Mouse (Mus musculus) adrenal gland, adult (tissue): ENCODE measurements around the gene Sox14.
A peak's percentile ranks its signal among the peaks of the same experiment; 100 is the strongest.

Experiments used
- DNase-seq, 2 experiments: peaks; one replicate each; pipeline ENCODE4 v3.0.0; 2022 to 2023; ENCODE audit warnings: low spot score in 1 of 2; ENCODE audit not compliant: inconsistent age in 2 of 2

The Sox14 gene

GRCm38 (mm10) chr9:99875618-99876372 is at the start of gene Sox14:
Gene Sox14, minus strand, starts transcription at chr9:99876170.
- no peak for DNase-seq

- DNase-seq, result no peak
Measured at GRCm38 (mm10) chr9:99879311-99879710, 3.3 kb upstream of the Sox14 start.

- no peak for DNase-seq
Measured at GRCm38 (mm10) chr9:99878588-99878987, 2.6 kb upstream of the Sox14 start.

GRCm38 (mm10) chr9:99877056-99877546 is 1.1 kb upstream of the Sox14 start:
- no peak for DNase-seq

GRCm38 (mm10) chr9:99876373-99877055 is 544 bp upstream of the Sox14 start:
- DNase-seq, result no peak

- DNase-seq, result no peak
Measured at GRCm38 (mm10) chr9:99874735-99875617, 994 bp downstream of the Sox14 start.

GRCm38 (mm10) chr9:99873721-99874120 is 2.2 kb downstream of the Sox14 start:
- DNase-seq, result no peak

- no peak for DNase-seq
Measured at GRCm38 (mm10) chr9:99873116-99873620, 2.8 kb downstream of the Sox14 start.

- peak in 1 of 2 experiments; percentile 21 for DNase-seq
Measured at GRCm38 (mm10) chr9:99872204-99873115, 3.5 kb downstream of the Sox14 start.

GRCm38 (mm10) chr9:99871556-99872203 is 4.3 kb downstream of the Sox14 start:
- no peak for DNase-seq

GRCm38 (mm10) chr9:99870780-99871555 is 5.0 kb downstream of the Sox14 start:
- DNase-seq, result peak in 1 of 2 experiments; percentile 19

- DNase-seq, result no peak
Measured at GRCm38 (mm10) chr9:99869936-99870779, 5.8 kb downstream of the Sox14 start.

- peak in 1 of 2 experiments; percentile 36 for DNase-seq
Measured at GRCm38 (mm10) chr9:99869275-99869674, 6.7 kb downstream of the Sox14 start.

- peak in 1 of 2 experiments; percentile 44 for DNase-seq
Measured at GRCm38 (mm10) chr9:99868606-99869005, 7.4 kb downstream of the Sox14 start.

GRCm38 (mm10) chr9:99868054-99868453 is 7.9 kb downstream of the Sox14 start:
- no peak for DNase-seq

- DNase-seq, result no peak
Measured at GRCm38 (mm10) chr9:99862936-99863335, 13.0 kb downstream of the Sox14 start.

GRCm38 (mm10) chr9:99854486-99854885 is 21.5 kb downstream of the Sox14 start:
- no peak for DNase-seq

GRCm38 (mm10) chr9:99853356-99853755 is 22.6 kb downstream of the Sox14 start:
- no peak for DNase-seq
